Mouse (Mus musculus) kidney, postnatal 0 days (tissue): ENCODE measurements around the gene Lrrc9. TPM values are rescaled to one million over a fixed set of nuclear protein-coding genes. Genes with fewer than 3 reads are reported as not detected.

ENCODE experiments used
- ATAC-seq: fragments of 200-750 bp; cut with Nextera tagmentation; replicated peaks from 2 replicates; pipeline ENCODE4 v1.8.0; 2017; ENCODE audit warnings: low read depth, moderate number of reproducible peaks, moderate TSS enrichment, moderate library complexity; ENCODE audit not compliant: low FRiP score
- DNase-seq: peaks from one replicate; pipeline ENCODE4 v3.0.0-alpha.2; 2016; ENCODE audit warnings: low spot score
- H3K27ac ChIP-seq: fragments of 300-500 bp; sonication (generic); 2 replicates; pipeline ENCODE4 v1.5.1; 2014; ENCODE audit warnings: mild to moderate bottlenecking
- H3K27me3 ChIP-seq: fragments of 300-500 bp; sonication (generic); 2 replicates; pipeline ENCODE4 v1.6.1; 2014; ENCODE audit warnings: low read length, mixed read lengths; ENCODE audit not compliant: insufficient read depth
- H3K36me3 ChIP-seq: fragments of 300-500 bp; sonication (generic); 2 replicates; pipeline ENCODE4 v1.6.1; 2014; ENCODE audit warnings: low read length, mixed read lengths; ENCODE audit not compliant: insufficient read depth
- H3K4me1 ChIP-seq: fragments of 300-500 bp; sonication (generic); replicated peaks from 2 replicates; pipeline ENCODE4 v1.6.1; 2014; ENCODE audit warnings: antibody characterized with exemption, low read length, mixed read lengths; ENCODE audit not compliant: insufficient read depth
- H3K4me2 ChIP-seq: fragments of 300-500 bp; sonication (generic); 2 replicates; pipeline ENCODE4 v1.6.1; 2014; ENCODE audit warnings: mild to moderate bottlenecking, low read length, moderate library complexity, mixed read lengths
- H3K4me3 ChIP-seq: fragments of 300-500 bp; sonication (generic); replicated peaks from 2 replicates; pipeline ENCODE4 v1.5.1; 2014; ENCODE audit warnings: low read depth, low read length
- H3K9ac ChIP-seq: fragments of 300-500 bp; sonication (generic); 2 replicates; pipeline ENCODE4 v1.6.1; 2014; ENCODE audit warnings: low read depth, low read length
- H3K9me3 ChIP-seq: fragments of 300-500 bp; sonication (generic); replicated peaks from 2 replicates; pipeline ENCODE4 v1.6.1; 2016; ENCODE audit warnings: low read length, inconsistent platforms, mixed read lengths
- CTCF ChIP-seq: IDR thresholded peaks from 2 replicates; pipeline ENCODE4 v1.5.1; 2016; ENCODE audit warnings: antibody characterized with exemption, low read depth, mild to moderate bottlenecking, moderate library complexity
- WGBS: fragments of 180-500 bp; shearing (Covaris S2); extraction: QIAGEN DNeasy Blood & Tissue Kit; methylation state at CpG from one replicate; pipeline ENCODE4 v1.1.7; 2014; 5-methylcytosine and 5-hydroxymethylcytosine counted together
- microRNA-seq: library from miRNA; unstranded; fragments of <30 nt; microRNA quantifications from one replicate; pipeline ENCODE4, GENCODE M21; 2016
- polyA plus RNA-seq: library from polyadenylated mRNA; unstranded; fragments of >200 nt; fragmentation: Nextera tagmentation; extraction: Ambion mirVana; gene quantifications from 2 replicates; pipeline ENCODE4 v1.2.1, GENCODE M21; 2015

The Lrrc9 gene
- polyA plus RNA-seq, 1 experiment from 2014 or later: 0.22 TPM

DNA sequence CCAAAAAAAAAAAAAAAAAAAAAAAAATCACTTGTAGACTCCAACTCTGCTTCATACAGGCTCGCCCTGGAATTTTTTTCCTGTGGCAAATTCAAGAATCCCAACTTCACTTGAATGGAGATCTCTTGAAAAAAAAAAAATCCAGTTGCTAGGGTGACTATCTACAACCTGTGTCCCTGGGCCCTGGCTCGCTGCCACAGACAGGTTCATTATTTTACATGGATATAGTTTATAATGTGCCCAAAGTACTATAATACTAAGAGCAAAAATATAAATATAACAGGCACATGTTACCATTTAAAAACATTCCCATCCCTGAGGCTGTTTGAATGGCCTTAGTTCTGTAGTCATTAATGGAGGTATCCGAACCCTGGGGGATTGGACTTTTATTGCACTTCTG is 93.9 kb downstream of the Lrrc9 start:
- ATAC-seq (no peak), DNase-seq (no peak)
- Histone ChIP-seq H3K4me1 (no peaks in the 10 kb centered on the region), H3K4me3 (peak overlapping the region; percentile 50), H3K27me3 (no peaks in the 10 kb centered on the region), H3K4me2 (peak overlapping the region; percentile 70), H3K27ac (no peak overlapping the region), H3K9ac (no peak overlapping the region), H3K9me3 (no peaks in the 10 kb centered on the region), H3K36me3 (no peaks in the 10 kb centered on the region)
- 48% methylated on average over 3 of the region's 3 CpGs for WGBS
- no peak for TF ChIP-seq CTCF

DNA sequence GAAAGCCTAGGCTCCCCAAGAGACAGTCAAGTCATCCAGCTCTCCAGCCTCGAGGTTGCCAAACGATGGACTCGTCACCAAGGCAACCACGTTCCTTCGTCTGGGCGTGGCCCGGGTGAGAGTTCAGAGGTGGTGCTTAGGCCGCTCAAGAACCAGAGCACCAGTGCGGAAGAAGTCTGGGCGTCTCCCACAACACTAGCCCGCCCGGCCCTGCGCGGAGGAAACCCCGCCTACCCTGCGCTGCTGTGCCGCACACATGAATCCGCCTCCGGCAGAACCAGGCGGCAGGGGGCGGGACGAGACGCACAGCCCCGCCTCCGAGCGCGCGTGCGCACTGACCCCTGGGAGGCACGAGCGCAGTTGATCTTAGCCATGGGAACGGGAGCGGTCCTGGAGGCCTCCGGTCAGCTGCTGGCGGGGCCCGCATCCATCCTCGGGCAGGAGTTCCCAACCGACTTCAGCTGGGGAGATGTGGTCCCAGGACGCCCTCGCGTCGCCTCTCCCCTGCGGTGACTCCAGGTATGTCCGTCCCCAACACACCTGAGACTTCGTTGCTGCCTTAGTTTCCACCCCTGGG is 94.4 kb downstream of the Lrrc9 start, which contains the start of gene Pcnx4:
TSS of gene Pcnx4 (plus strand) at position 363 of the 577 bp plus-strand sequence.
- H3K27ac ChIP-seq: no peak within 1 kb of the TSS
- under 1% methylated on average over 45 of the region's 45 CpGs for WGBS

DNA sequence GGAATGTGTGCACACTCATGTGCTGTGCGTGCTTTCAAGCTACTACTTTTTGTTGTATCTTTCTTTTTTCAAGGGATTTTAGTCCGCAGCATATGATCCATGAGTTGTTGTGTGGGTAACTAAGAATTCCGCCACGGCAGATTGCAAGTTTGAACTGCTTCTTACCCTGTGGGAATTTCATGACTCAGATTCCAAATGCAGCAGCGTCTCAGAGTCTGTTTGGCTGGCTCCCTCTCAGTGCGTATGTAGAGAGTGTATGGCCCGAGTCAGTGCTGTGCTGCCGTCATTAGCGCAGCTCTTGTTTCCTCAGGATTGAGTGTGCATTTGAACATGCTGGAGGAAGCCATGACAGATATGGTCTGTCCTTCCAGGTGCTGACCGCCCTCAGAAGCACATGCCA is 96.9 kb downstream of the Lrrc9 start:
- whole genome bisulfite sequencing: 92% methylated on average over 10 of the region's 10 CpGs
- no peak overlapping the region for H3K4me3 ChIP-seq
- no peak for TF ChIP-seq CTCF

More for the DNA sequence above, 94.4 kb downstream of the Lrrc9 start, which contains the start of gene Pcnx4:
- no peaks in the 10 kb centered on the region for H3K4me1 ChIP-seq
- H3K27me3 ChIP-seq: no peaks in the 10 kb centered on the region
- H3K4me2 ChIP-seq: peak within 1 kb of the TSS; percentile 70
- peak within 1 kb of the TSS; percentile 58 for H3K9ac ChIP-seq
- H3K36me3 ChIP-seq: no peaks in the 10 kb centered on the region
- peak; percentile 97 for DNase-seq
- TF ChIP-seq CTCF: peak; percentile 64
- peak; percentile 100 for ATAC-seq
- no peaks in the 10 kb centered on the region for H3K9me3 ChIP-seq
- H3K4me3 ChIP-seq: peak within 1 kb of the TSS; percentile 50

DNA sequence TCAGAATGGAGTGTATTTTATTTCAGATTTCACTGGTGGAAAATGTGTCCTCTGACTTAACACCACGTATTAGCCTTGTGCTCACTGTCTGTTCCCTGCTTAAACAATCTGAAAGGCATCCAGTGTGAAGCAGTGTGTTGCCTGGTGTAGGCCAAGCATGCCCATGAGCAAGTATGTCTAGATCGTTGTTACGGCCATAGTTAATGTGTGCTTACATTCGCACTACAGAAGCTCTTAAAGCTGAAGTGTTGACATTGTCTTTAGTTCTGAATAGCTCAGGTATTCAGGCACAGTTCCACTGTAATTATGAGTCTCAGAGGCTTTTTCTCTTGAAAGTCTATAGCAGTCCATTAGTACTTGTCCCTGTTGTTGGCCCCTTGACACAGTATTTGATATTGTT is 112.7 kb downstream of the Lrrc9 start:
- no peak overlapping the region for H3K4me3 ChIP-seq
- ATAC-seq (no peak), DNase-seq (no peak)
- no peak overlapping the region for H3K4me2 ChIP-seq
- H3K27ac ChIP-seq: no peak overlapping the region
- no peak overlapping the region for H3K9ac ChIP-seq
- no peaks in the 10 kb centered on the region for H3K27me3 ChIP-seq
- H3K4me1 ChIP-seq: no peaks in the 10 kb centered on the region
- H3K9me3 ChIP-seq: no peaks in the 10 kb centered on the region
- 63% methylated on average over 4 of the region's 4 CpGs for WGBS
- no peak for TF ChIP-seq CTCF
- no peaks in the 10 kb centered on the region for H3K36me3 ChIP-seq

More for the DNA sequence above, 96.9 kb downstream of the Lrrc9 start:
- 0 out of 2 replicates have a peak, but pooled peaks cover 2% of the 10 kb centered on the region for H3K36me3 ChIP-seq
- ATAC-seq (no peak), DNase-seq (no peak)
- no peak overlapping the region for H3K9ac ChIP-seq
- H3K9me3 ChIP-seq: no peaks in the 10 kb centered on the region
- no peak overlapping the region for H3K27ac ChIP-seq
- H3K27me3 ChIP-seq: no peaks in the 10 kb centered on the region
- H3K4me2 ChIP-seq: no peak overlapping the region
- H3K4me1 ChIP-seq: no peaks in the 10 kb centered on the region

DNA sequence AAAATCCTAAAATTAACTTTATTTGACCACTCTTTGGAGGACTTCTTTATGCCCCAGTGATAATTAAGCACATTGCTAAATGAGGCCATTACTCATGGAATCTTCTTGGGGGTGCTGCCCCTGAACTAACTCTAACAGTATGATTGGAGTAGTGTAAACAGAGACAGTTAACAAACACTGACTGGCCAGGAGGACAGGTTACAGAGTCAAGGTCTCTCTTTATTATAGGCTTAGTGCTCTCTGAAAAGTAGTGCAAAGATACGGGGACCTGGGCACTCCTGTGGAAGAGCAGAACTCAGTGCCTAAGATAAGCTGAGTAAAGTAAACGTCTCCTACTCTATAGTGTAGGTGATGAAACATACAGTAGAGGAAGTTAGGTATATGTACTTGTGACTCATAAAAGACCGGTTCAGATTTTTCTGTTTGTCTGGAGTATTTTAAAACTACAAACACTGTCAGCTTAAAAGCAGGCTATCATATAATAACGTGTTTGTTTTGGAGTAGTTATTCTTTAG is 122.7 kb downstream of the Lrrc9 start:
- DNase-seq (no peak), ATAC-seq (no peak)
- Histone ChIP-seq H3K4me2 (no peak overlapping the region), H3K27ac (no peak overlapping the region), H3K36me3 (no peaks in the 10 kb centered on the region), H3K4me3 (no peak overlapping the region), H3K27me3 (no peaks in the 10 kb centered on the region), H3K9ac (no peak overlapping the region), H3K9me3 (no peaks in the 10 kb centered on the region), H3K4me1 (no peaks in the 10 kb centered on the region)
- 87% methylated on average over 4 of the region's 4 CpGs for WGBS
- TF ChIP-seq CTCF: no peak

Small RNA genes lying within 50 kb of the gene (microRNA-seq; reads per million reads assigned to microRNA genes)
- gene Gm44392: not detected

Other genes with a start within 250 kb of the Lrrc9 start
- 4.8 and 6.6 TPM in 2 replicates for gene Rtn1, start 32.8 kb upstream of the Lrrc9 start, polyA plus RNA-seq
- gene Pcnx4, start 94.5 kb downstream of the Lrrc9 start, polyA plus RNA-seq: 5.8 and 6.6 TPM in 2 replicates
- not detected in 2 replicates for gene Gm4756, start 207.8 kb downstream of the Lrrc9 start, polyA plus RNA-seq
- 12.8 and 14.0 TPM in 2 replicates for gene Dhrs7, start 223.0 kb downstream of the Lrrc9 start, polyA plus RNA-seq